Mouse (Mus musculus): Measurements from ENCODE around the gene Ubxn10. TPM values are rescaled to one million over a fixed set of nuclear protein-coding genes. Genes with fewer than 3 reads are reported as not detected.

Gene Ubxn10
- polyA plus RNA-seq, 1 experiment from 2014 or later, result 0.83 TPM

DNA sequence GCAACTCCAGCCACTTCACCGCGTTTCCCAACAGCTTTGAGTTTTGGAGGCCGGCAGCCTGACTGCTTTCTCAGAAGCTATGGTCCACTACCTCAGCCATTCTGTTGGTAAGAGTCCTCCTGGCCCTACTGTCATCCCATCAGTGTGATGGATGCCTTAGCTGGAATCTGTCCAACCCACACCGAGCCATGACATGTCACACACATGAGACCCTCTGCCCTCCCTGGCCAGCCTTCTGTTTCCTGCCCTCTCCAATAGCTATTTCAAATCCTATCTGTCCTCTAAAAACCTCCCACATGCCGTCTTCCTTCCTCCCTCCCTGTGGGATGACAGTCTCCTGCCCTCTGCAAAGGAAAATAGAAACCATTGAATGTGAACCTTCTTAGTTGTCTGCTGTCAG lies 11.2 kb downstream of the Ubxn10 start:
- H3K27me3 ChIP-seq (replicated peaks; ENCODE audit: control insufficient read depth, insufficient read depth, low read length), result no peaks in the 10 kb centered on the region
- TF ChIP-seq CTCF (IDR thresholded peaks at IDR 0.05; ENCODE audit: low read depth), result no peak
- H3K9me3 ChIP-seq (ENCODE audit: control insufficient read depth), result no peaks in the 10 kb centered on the region
- 77% methylated on average over 5 of the region's 5 CpGs for whole genome bisulfite sequencing
- no peak for ATAC-seq
- H3K4me3 ChIP-seq (ENCODE audit: low read depth, low read length), result no peak overlapping the region
- no peak overlapping the region for H3K27ac ChIP-seq (ENCODE audit: low read depth, low read length)
- peaks cover 6% of the 10 kb centered on the region; the same call in 1 of the 2 replicates for H3K4me1 ChIP-seq (replicated peaks; ENCODE audit: control insufficient read depth, insufficient read depth, low read length)
- no peak overlapping the region for H3K9ac ChIP-seq (ENCODE audit: low read depth, low read length)
- no peaks in the 10 kb centered on the region for H3K36me3 ChIP-seq (ENCODE audit: control insufficient read depth, insufficient read depth)
- H3K4me2 ChIP-seq (replicated peaks; ENCODE audit: low read depth), result no peak overlapping the region

DNA sequence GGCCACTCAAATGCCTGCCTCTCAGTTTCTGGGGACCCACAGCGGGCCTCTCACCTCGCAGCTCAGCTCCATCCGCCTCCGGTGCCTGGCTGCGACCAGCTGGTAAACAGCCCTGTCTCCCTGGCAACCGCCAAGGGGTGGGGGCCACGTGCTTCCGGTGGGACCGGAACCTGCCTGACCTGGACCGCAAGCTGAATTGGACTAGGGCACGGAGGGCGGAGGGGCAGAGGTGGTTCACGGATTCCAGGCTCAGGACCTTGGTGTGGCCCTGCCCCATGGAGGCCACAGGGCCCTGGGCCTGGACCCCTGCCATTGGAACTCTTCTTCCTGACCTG lies 11.9 kb downstream of the Ubxn10 start:
- ATAC-seq, result peak; percentile 53
- 4% methylated on average over 13 of the region's 13 CpGs for WGBS
- H3K36me3 ChIP-seq (ENCODE audit: control insufficient read depth, insufficient read depth), result no peaks in the 10 kb centered on the region
- no peaks in the 10 kb centered on the region for H3K9me3 ChIP-seq (ENCODE audit: control insufficient read depth)
- no peaks in the 10 kb centered on the region for H3K27me3 ChIP-seq (replicated peaks; ENCODE audit: control insufficient read depth, insufficient read depth, low read length)
- peaks cover 6% of the 10 kb centered on the region; the same call in 1 of the 2 replicates for H3K4me1 ChIP-seq (replicated peaks; ENCODE audit: control insufficient read depth, insufficient read depth, low read length)
- TF ChIP-seq CTCF (IDR thresholded peaks at IDR 0.05; ENCODE audit: low read depth), result no peak
- no peak overlapping the region for H3K9ac ChIP-seq (ENCODE audit: low read depth, low read length)
- no peak overlapping the region for H3K27ac ChIP-seq (ENCODE audit: low read depth, low read length)
- H3K4me2 ChIP-seq (replicated peaks; ENCODE audit: low read depth), result peak overlapping the region; percentile 54
- H3K4me3 ChIP-seq (ENCODE audit: low read depth, low read length), result no peak overlapping the region

DNA sequence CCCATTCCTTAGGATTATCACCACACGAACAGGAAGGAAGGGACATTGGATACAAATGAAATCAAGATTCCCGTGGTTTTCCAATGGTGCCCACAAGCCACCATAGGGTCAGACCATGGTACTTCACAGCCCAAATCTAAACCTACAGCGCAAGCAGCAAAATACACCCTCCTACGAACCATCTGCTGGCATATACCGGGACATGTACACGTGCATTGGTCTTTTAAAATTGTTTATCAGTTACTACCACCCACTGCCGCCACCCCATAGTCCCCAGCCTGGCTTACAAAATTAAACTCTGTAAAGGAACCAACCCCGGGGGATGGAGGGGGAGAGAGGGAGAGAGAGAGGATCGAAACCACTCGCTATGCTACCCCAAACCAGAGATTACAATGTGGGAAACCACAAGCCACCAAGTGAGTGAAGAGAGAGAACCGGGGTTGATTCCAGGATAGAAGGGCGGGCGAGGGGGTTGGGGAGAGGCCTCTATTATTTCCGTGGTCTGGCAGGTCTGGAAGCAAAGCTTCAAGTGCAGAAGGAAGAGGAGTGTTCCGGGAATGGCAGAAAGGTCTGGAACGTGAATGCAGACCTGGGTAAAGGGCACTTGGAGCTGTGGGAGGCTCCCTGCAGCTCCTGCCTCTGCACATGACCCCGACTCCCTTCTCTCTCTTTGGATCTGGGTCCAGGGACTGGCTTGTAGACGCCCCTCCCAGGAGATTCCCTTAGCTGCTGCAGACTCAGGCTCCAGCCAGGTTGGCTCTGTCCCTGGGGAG lies 12.4 kb downstream of the Ubxn10 start, which contains the start of gene Pla2g2c:
TSS of gene Pla2g2c (plus strand) at position 439 of the 773 bp plus-strand sequence.
- Histone ChIP-seq H3K9me3 (ENCODE audit: control insufficient read depth) (no peaks in the 10 kb centered on the region), H3K9ac (ENCODE audit: low read depth, low read length) (0 out of 2 replicates have a peak within 1 kb of the TSS, but pooled peaks have one; percentile 3), H3K36me3 (ENCODE audit: control insufficient read depth, insufficient read depth) (no peaks in the 10 kb centered on the region), H3K4me2 (replicated peaks; ENCODE audit: low read depth) (peak within 1 kb of the TSS; percentile 54), H3K27me3 (replicated peaks; ENCODE audit: control insufficient read depth, insufficient read depth, low read length) (no peaks in the 10 kb centered on the region), H3K4me1 (replicated peaks; ENCODE audit: control insufficient read depth, insufficient read depth, low read length) (peaks cover 6% of the 10 kb centered on the region; the same call in 1 of the 2 replicates), H3K27ac (ENCODE audit: low read depth, low read length) (no peak within 1 kb of the TSS), H3K4me3 (ENCODE audit: low read depth, low read length) (no peak within 1 kb of the TSS)
- no peak for TF ChIP-seq CTCF (IDR thresholded peaks at IDR 0.05; ENCODE audit: low read depth)
- 40% methylated on average over 18 of the region's 18 CpGs for WGBS
- ATAC-seq, result no peak

DNA sequence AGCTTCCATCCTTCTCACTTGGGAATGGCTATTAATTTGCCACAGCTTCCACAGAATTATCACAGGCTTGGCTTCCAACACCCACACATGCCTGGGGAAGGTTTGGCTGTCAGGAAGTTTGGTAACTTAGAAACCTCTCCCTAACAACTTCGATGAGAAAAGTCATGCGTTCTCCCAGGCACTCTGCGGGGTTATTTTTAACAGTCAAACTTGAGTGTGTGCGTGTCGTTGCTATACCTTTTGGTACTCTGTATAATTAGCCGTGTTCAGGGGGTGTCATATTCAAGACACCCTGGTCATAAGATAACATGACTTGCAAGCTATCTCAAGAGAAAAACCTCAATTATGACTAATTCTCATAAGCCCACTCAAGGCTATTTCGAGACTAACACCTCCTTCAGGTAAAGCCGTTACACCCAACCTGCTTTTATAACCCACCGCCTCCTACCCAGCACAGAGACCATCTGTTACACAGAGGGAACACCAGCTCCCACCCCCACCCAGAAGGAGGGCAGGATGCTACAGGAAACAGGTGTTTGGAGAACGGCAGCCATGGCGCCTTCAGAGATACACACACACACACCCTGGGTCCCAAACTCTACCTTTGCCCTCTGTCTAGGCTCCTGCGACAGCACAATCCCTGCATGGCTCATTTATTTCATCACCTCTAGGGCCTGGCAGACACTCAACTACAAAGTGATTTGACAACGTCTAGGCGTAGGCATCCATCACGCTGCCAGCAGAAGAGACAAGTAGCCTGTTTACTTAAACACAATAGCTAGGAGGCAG lies 13.3 kb downstream of the Ubxn10 start:
- 44% methylated on average over 15 of the region's 15 CpGs for WGBS
- Histone ChIP-seq H3K36me3 (ENCODE audit: control insufficient read depth, insufficient read depth) (no peaks in the 10 kb centered on the region), H3K9me3 (ENCODE audit: control insufficient read depth) (no peaks in the 10 kb centered on the region), H3K27me3 (replicated peaks; ENCODE audit: control insufficient read depth, insufficient read depth, low read length) (no peaks in the 10 kb centered on the region), H3K9ac (ENCODE audit: low read depth, low read length) (no peak overlapping the region), H3K4me3 (ENCODE audit: low read depth, low read length) (no peak overlapping the region), H3K4me2 (replicated peaks; ENCODE audit: low read depth) (no peak overlapping the region), H3K4me1 (replicated peaks; ENCODE audit: control insufficient read depth, insufficient read depth, low read length) (peaks cover 6% of the 10 kb centered on the region; the same call in 1 of the 2 replicates), H3K27ac (ENCODE audit: low read depth, low read length) (no peak overlapping the region)
- peak; percentile 54; the same call in 1 of the 2 replicates for ATAC-seq
- TF ChIP-seq CTCF (IDR thresholded peaks at IDR 0.05; ENCODE audit: low read depth), result no peak

DNA sequence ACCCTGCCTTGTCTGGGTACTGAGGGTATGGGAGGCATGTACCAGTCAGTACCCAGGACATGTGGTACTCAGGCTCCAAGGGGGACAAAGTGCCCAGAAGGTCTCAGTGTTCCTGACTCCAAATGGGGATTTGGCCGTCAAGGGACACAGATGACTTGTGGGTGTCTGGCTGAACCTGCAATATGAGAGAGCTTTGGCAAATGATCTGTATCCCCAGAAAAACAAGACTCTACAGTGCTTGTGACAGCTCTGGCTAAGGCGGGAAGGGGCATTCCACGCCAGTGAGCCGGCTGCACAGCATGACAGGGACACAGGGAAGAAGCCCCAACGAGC lies 17.7 kb downstream of the Ubxn10 start:
- Histone ChIP-seq H3K36me3 (ENCODE audit: control insufficient read depth, insufficient read depth) (no peaks in the 10 kb centered on the region), H3K4me1 (replicated peaks; ENCODE audit: control insufficient read depth, insufficient read depth, low read length) (peaks cover 4% of the 10 kb centered on the region; the same call in 1 of the 2 replicates), H3K4me2 (replicated peaks; ENCODE audit: low read depth) (no peak overlapping the region), H3K9me3 (ENCODE audit: control insufficient read depth) (no peaks in the 10 kb centered on the region), H3K27me3 (replicated peaks; ENCODE audit: control insufficient read depth, insufficient read depth, low read length) (no peaks in the 10 kb centered on the region), H3K4me3 (ENCODE audit: low read depth, low read length) (no peak overlapping the region), H3K27ac (ENCODE audit: low read depth, low read length) (no peak overlapping the region), H3K9ac (ENCODE audit: low read depth, low read length) (no peak overlapping the region)
- 83% methylated on average over 5 of the region's 5 CpGs for WGBS
- TF ChIP-seq CTCF (IDR thresholded peaks at IDR 0.05; ENCODE audit: low read depth), result no peak
- ATAC-seq, result no peak

DNA sequence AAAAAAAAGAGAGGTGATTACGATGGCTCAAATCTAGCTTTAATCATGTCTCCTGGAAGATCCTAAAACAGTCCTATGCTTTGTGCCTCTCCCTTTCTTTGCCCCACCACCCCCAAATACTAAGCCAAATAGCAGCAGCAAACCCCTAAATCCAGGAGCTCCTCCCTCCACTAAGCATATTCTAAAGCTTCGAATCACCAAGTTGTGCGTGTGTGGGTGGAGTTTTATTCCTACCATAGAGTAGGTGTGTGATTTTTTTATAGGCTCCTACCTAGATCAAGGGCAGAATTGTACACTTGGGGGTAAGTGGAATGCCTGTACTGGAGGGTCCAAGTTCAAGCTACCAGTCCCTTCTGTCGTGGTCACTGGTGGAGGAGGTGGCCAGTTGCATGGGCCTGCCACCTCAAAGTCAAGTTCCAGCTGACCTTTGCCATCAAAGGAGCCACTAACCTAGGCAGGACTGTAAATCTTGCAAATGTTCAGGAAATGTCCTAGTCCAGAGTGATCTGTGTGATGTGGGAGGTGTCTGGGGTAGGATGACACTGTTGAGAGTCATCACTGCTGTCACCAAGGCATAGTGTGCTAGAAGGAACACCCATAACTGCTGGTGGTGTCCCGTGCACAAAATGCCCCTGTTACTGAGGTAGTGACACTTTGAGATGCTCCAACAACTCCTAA lies 18.2 kb downstream of the Ubxn10 start:
- no peak for ATAC-seq
- no peak overlapping the region for H3K4me2 ChIP-seq (replicated peaks; ENCODE audit: low read depth)
- no peak overlapping the region for H3K9ac ChIP-seq (ENCODE audit: low read depth, low read length)
- no peak overlapping the region for H3K4me3 ChIP-seq (ENCODE audit: low read depth, low read length)
- 68% methylated on average over 5 of the region's 5 CpGs for WGBS
- no peaks in the 10 kb centered on the region for H3K36me3 ChIP-seq (ENCODE audit: control insufficient read depth, insufficient read depth)
- H3K27me3 ChIP-seq (replicated peaks; ENCODE audit: control insufficient read depth, insufficient read depth, low read length), result no peaks in the 10 kb centered on the region
- no peaks in the 10 kb centered on the region for H3K4me1 ChIP-seq (replicated peaks; ENCODE audit: control insufficient read depth, insufficient read depth, low read length)
- no peak for TF ChIP-seq CTCF (IDR thresholded peaks at IDR 0.05; ENCODE audit: low read depth)
- H3K9me3 ChIP-seq (ENCODE audit: control insufficient read depth), result no peaks in the 10 kb centered on the region
- no peak overlapping the region for H3K27ac ChIP-seq (ENCODE audit: low read depth, low read length)
